Mouse (Mus musculus): ENCODE measurements at regions not wholly inside any gene's neighbourhood (a gene's known extent, or its start where the extent isn't known, plus 50 kb on each side); places are given as distances from the start of the nearest gene placed in this dataset.

DNA sequence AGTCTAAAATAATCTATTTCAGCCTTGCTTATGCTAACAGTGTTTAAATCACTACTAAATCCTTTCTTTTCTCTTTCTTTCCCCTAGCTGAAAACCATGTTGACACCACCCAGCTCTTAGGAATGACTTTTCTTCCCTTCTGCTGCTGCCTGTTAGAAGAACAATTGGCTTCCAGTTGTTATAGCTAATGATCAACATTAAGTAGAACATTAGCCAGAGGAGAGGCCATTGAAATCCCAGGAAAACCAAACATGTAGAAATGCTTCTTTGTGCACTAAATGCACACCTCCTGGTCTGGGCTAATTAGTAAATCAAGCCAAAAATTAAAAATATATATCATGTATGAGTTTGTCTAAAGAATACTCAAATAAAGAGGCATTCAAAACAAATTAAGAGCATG, 703.0 kb upstream of the Arpp21 start:
- DNase-seq (ENCODE audit: low spot score): no peak

DNA sequence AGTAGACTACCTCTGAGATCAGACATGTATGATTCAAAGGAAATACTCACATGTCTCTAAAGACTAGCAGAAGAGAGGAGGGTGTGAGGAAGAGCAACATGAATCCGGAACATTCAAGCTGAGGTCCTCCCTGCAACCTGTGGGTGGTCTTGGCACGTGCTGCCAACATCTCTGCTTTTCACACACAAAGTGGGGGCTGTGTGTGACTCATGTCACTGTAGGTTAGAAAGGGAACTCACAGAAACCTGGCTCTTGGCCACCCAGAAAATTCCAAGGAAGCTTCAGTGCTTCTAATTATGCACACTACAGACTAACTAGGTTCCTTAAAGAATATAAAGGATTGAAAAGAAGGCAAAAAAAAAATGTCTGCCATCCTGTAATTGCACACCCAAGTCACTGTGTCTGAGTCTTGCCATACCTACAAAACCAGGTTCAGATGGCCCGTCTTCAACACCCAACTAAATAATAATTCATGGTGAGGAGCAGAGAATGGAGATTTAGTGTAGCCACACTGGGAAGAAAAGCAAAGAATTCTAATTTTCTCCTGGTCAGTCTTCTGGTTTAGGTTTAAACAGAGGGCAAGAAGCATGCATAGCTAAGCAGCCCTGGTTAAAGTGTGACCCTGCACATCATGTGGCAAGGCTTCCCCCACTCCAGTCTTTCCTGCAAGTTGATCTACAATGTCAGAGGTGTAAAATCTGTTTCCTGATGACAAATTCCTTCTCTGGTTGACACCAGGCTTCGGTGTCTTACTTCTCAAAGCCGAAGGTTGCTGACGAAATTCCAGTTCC, 673.8 kb upstream of the Arpp21 start:
- no peak for DNase-seq (ENCODE audit: low spot score)

DNA sequence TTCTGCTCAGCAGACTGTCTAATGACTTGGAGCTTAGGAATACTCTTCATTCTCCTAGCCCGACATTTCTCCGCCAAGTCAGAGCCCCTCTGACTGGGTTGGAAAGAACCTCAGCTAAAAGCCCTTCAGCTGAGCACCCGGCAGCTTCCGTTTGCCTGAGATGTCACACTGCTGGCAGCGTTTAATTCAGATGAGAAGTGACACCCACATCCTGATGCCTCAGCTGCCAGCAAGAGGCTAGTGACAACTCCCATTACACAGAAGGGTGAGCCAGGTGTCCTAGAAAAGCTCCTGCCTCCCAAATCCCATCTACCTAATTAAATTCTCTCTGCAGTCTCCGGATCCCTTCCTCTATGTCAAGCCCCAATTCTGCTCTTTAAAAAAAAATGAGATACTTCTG, 670.2 kb upstream of the Arpp21 start:
- DNase-seq (ENCODE audit: low spot score): no peak

DNA sequence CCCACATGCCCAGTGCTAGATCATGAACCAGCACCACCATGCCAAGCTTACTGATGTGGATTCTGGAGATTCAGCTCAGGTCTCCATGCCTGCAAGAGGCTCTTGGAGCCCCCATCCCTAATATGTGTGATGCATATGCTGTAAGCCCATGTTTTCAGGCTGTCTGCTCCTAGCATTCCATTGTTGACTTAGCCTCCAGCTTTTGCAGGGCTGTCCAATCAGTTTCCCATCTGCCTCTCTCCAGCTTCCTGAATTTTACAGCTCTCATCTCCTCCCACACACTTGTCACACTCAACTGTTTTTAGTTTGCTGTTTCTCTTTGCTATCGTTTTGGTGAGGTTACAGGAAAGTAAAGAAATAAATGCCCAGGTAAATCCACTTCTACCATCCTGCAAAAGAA, 629.2 kb upstream of the Arpp21 start:
- DNase-seq (ENCODE audit: low spot score): no peak

DNA sequence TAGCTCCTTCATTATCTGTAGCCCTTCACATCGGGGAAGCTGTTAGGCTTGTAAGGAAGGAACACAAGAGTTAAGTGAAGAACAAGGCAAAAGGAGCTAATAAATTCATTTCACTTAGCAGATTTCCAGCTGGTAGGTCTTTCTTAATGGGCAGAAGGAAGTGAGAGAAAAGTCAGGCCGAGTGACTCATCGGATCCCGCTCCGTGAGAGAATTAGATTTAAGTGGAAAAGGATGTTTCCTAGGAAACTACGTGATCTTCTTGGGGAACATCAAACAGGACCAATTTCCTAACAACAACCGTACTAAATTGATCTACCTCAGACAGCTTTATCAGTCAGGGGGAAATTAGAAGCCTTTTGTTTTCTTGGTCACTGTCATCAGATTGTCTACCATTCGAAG, 625.4 kb upstream of the Arpp21 start:
- no peak for DNase-seq (ENCODE audit: low spot score)

DNA sequence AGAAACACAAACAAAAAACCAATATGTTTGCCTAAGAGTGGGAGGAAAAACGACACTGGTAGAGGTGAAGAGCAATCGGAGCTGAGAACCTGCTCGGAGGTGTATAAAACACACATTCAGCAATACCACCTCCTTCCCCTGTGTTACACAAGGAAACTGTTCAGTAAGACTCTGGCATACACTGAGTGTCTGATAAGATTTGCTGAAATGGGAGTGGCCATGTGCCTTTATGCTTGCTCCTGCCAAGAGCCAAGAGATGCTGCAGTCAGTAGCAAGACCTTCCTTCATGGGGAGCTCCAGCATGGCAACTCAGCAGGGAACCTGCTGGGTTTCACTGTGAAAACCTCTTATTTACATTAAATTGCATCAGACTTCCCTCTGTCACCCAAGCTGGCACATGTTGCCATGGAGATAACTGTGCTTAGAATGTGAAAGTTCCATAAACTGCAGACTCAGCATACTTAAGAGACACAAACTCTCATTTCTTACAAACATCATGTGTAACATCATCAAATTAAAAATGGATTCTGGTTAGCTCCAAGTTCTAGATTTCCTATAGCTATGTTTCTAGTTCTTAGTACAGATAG, 624.7 kb upstream of the Arpp21 start:
- DNase-seq (ENCODE audit: low spot score): no peak

DNA sequence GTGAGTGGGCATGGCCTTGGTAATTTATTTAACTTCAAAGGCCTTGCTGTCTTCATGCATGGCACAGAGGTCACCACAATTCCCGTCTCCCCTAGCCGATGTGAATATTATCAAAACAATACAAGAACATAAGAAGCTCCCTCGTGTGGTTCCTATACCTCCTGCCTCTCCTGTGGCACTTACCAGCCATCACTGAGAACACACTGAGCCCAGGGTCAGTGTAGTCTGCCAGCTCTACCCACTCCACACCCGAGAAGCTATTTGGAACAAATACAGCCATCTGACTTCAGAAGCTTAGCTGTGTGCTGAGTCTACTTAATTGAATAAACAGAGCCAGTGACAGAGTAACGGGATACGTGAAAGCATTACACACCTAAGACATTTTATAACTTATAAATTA, 605.7 kb upstream of the Arpp21 start:
- DNase-seq (ENCODE audit: low spot score): no peak

DNA sequence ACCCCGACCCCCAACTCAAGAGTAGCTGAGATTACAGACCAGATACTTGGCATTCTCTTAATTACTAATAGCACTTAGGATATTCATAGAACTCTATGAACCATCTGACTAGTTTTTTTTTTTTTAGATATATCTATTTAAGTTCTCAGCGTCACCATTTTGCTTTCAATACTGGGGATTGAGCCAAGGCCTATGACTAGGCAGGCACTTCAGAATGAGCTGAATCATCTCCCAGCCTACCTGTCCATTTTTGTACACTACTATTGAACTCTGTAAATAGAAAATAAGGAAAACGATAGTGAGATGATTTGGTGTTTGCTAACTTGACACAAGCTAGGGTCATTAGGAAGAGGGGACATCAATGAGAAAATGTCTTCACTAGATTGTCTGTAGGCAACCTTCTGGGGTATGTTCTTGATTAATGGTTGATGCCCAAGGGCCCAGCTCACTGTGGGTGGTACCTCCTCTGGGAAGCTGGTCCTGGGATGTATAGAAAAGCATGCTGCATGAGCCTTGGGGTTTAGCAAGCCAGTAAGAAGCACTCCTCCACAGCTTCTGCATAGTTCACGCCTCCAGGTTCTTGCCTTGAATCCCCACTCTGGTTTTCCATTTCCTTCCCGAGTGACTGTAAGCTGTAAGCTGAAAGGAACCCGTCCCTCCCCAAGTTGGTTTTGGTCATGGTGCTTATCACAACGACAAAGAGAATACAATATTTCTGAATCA, 603.5 kb upstream of the Arpp21 start:
- peak; percentile 9 for DNase-seq (ENCODE audit: low spot score)

DNA sequence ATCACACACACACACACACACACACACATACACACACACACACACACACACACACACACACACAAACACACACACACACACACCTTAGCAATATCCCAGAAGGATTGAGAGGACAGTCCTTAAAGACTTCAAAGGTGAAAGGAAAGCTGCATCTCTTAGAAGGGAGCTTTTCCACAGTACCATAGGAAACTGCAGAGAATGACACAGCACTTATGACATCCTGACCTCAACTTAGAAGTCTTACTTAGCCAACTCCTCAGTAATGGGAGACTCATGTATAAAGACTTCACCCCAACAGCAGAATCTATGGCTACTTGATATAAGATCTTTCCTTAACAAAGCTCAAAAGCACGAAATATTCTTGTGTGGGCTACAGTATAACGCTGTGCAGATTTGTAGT, 601.8 kb upstream of the Arpp21 start:
- DNase-seq (ENCODE audit: low spot score): no peak

DNA sequence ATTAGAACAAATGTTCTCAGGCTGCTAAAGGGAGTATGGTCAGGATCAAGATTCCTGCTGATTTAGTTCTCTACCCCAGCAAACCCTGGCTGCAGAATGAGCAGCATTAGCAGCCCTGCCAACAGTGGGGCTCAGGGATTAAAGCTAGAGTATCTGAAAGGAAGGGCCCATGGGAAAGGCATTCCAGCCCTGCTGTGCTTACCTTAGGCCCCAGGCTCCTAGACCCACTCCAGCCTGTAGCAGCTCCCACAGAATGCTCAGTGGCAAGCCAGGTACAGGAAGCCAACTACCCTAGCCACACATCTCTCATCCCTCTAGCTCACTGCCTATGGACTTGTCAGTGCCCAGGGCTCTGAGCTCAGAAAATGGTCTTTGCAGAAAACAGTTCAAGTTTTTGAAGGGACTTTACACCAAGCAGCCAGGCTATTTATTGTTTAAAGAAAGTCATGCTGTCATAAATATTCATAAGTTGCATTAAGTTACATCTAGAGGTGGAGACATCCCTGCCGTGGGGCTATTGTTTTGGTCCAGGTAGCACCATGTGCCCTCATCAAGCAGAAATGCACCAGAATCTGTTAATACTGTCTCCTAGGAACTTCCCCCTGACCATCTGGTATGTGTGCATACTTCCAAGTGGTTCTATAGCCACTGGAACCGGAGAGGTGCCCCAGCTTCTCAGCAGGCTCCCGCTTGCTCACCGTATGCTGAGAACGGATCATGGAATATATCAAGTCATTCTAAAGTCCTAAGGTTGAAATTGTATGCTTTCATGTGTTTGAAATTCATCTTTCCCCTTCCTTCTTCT, 598.9 kb upstream of the Arpp21 start:
- DNase-seq (ENCODE audit: low spot score): no peak

DNA sequence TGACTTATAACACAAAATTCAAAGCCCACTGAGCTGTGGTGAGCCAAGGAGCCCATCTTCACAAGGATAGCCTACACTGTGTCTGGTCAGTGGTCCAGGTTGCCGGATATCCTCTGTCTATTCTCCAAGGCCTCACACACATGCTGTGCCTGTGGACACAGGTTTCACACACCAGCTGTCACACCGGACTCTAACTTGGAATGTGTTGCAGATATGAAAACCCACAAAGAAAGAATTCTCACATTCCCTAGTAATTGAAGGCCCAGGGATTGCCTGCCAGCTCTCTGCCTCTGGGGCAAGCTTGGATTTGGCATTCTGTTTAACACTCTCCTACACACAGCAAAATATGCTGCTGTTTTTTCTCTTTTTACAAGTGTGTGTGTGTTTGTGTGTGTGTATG, 595.4 kb upstream of the Arpp21 start:
- DNase-seq (ENCODE audit: low spot score): no peak

DNA sequence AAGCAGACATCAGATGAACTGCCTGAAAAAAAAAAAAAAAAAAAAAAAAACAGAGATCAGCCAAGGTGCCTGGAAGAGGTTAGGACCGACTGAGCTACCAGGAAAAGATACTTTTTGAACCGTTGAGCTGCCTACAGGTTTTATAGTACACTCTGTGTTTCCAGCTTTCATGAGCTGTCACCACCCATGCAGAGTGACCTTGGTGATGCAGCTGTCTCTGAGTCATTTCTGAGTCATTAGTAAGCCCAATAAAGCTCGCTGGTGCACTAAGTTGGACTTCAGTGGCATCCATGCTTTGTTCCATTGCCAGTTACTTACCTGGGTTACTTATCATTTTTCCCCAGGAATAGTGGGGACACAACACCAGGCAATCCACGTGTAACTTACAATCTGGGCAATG, 592.9 kb upstream of the Arpp21 start:
- DNase-seq (ENCODE audit: low spot score): no peak

DNA sequence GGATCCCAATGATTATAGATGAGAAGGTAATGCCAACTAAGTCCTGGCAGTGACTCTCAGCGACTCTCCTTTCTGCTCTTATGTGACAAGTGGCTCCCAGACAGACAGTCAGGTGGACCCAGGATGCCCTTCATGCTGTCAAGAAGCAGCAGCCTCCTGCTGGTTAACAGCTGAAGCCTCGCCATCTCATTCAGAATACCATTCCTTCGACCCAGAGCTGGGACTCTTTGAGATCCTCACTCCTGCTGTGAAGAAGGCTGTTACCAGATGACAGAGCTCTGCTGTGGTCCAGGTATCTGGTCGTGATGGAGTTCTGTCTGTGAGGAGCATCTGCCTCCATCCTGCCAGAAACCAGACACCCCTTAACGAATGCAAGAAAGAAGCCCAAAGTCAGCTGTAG, 590.9 kb upstream of the Arpp21 start:
- no peak for DNase-seq (ENCODE audit: low spot score)

DNA sequence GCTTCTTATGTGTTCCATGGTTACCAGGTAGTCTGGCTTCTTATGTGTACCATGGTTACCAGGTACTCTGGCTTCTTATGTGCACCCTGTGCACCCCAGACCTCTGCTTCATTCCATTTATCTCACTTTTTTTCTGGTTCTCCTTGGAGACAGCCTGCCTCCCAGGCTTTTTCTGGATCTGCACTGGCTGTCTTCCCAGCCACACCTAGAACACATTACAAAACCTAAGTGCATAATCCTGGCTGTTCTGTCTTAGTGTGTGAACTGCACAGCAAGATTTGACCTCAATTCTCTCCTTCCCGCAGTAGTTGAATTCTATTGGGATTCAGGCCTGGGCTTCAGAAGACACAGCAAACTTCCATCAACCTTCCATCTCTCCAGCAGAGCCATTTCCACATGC, 586.2 kb upstream of the Arpp21 start:
- no peak for DNase-seq (ENCODE audit: low spot score)

DNA sequence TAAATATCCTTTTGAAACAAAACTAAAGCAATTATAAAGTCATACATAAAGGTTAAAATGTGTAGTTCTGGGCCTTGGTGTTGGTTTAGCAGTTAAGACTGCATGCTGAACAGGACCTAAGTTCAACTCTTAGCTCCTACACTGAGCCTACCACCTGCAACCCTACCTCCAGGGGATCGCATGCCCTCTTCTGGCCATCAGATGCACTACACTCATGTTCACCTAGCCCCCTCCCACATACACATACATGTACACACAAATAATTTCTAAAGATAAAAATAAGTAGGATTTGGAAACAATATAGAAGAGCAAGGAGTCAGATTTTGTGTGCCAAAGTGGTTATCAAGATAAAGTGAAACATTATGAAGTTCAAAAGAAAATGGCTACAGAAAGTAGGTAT, 576.2 kb upstream of the Arpp21 start:
- DNase-seq (ENCODE audit: low spot score): no peak

DNA sequence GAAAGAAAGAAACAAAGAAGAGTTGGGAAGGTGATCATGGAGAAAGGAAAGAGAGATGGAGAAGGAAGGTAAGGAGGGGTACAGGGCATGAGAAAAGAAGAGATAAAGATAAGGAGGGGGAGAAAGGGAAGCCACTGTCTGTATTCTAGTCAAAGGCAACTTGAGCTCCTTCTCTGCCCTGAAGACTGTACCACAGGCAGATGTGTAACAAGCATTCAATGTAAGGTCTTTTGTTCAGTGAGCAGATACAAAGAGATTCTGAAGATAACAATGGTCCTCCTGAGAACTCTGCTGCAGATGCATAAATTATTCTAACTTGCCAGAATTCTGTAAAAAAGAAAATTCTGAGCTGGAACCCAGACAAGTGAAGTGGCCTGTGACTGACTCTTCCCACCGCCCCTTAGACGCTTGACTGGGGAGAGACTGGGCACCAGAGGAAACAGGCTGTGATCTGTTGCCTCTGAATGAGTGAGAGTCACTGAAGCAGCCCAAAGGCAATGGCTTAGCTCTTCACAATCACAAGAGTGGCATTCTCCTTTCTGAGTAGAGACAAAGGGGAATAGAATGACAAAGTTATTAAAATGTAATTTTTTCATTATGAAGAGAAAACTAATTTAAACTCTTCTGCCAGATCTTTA, 564.0 kb upstream of the Arpp21 start:
- no peak for DNase-seq (ENCODE audit: low spot score)

DNA sequence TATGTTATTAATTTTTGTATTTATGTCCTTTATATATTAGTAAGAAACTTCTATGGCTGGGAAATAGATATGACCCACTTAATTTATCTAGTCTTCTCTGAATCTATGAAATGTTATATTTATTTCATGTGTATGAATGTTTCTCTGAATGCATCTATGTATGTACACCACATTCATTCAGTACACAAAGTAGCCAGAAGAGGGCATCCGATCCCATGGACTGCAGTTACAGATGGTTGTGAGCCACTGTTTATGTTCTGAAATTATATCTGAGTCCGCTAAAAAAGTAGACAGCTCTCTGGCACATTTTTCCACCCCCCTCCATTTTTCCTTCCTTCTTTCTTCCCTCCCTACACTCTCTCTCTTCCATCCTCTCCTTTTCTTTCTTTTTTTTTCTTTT, 557.8 kb upstream of the Arpp21 start:
- DNase-seq (ENCODE audit: low spot score): no peak

DNA sequence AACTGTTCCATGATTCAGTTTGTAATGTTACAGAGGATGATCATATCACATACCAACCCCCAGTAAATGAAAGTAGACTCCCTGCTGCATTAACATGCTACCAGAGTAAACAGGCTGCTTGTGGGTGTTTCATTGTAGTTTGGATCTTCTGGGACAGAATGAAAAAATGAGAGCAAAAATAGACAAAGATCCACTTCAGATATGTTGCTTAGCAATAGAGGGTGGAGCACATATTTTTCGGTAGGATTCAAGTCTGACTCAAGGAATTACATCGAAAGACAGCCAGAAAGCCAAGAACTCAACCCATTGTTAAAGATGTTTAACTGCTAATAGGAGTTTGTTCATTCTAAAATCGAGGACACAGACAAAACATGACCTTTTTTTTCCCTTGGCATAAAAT, 536.2 kb upstream of the Arpp21 start:
- no peak for DNase-seq (ENCODE audit: low spot score)

DNA sequence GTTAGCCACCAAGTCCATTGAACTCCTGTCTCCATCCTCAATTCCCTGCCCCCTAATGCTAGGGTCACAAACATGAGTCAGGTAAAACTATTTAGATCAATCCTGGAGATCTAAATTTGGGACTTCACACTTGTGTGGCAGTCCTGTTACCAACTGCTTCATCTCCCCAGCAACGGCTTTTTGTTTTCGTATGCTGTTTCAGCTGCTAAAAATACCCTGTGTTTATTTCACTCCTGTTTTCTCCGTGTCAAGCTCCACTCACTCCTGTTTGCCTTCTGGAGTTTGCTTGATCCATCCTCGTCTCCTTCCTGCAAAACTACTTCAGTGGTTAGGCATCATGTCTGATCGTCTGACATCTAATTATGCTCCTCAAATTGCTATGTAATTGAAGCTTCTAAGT, 508.9 kb upstream of the Arpp21 start:
- DNase-seq (ENCODE audit: low spot score): no peak

DNA sequence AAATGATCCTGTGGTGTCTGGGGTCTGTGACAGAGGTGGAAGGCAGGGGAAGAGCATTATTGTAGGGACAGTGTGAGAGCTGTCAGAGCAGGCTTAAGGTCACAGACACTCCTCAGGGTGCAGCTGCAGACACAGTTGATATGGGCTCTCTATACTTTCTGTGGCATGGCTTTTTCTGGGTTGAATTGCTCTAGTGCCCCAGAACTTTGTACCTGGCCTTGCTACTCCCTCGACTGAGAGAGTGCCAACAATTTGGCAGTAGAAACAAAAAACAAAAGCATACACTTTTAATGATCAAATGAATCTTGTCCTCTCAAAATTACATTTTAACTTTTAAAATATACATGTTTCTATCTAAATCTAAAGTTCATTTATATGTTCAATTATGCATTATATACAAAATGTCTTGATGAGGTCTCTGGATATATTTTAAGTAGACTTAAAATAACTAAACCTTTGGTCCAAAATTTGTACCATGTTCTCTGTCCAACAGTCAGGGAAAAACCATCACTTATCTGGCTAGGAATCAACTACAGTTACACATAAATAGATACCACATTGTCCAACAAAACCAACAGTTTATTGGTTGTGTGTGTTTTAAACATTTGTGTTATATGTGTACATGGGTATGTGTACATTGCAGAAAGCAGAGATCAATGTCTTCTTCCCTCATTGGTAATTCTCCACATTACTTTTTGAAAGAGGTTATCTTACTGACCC, 508.3 kb upstream of the Arpp21 start:
- DNase-seq (ENCODE audit: low spot score): no peak

DNA sequence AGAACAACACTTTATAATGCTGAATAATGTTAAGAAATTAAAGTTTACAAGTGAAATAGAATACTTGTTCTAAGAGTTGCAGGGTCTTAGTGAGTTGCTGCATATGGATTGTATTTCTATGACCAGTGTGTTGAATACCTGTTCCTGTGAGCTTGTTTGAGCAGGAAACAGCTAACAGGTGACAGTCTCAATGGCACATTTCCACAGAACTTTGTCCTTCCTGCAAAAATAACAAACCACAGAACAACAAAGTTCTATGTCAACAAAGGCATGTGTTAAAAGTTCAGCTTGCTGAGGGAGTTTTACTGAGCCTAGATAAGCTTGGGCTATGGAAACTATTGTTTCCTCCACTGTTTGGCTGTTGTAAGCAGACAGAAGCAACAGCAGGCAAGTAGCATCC, 500.0 kb upstream of the Arpp21 start:
- DNase-seq (ENCODE audit: low spot score): no peak

All from heart, adult 8-10 months (tissue).